Mouse (Mus musculus): ENCODE measurements around the gene Prok1.

The Prok1 gene

DNA sequence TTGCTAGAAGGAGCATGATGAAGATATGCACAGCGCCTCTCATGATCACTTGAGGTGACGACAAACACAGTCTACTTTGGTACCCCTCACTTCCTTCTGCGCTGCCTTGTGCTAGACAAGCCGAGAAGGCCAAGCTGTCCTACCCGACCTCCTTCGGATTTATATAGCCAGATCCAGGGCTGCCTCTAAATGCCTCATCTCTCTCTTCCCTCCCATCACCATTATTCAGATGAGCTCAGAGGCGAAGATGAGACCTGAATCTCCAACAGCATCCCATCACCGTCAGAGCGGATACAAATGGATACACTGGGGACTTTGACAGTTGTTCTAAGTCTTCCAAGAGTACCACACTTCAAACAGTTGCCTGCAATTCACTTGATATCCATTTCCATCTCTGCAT, at the start of gene Prok1:
Prok1 (minus strand) TSS at position 101 of the 400 bp plus-strand sequence.
- no peak for DNase-seq (ENCODE audit: low spot score in 2 of 2)

DNA sequence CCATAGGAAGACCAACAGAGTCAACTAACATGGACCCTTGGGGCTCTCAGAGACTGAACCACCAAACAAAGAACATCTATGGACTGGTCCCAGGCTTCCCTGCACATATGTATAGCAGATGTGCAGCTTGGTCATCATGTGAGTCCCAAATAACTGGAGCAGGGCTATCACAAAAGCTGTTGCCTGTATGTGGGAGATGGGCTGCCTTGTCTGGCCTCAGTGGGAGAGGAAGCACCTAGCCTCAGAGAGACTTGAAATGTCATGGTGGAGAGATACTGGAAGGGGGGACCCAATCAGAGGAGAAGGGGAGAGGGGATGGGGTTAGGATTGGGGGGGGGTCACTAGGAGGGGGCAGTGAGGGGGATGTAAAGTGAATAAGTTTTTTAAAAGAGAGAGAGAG, 47.8 kb upstream of the Prok1 start:
- no peak for DNase-seq (ENCODE audit: low spot score in 2 of 2)

DNA sequence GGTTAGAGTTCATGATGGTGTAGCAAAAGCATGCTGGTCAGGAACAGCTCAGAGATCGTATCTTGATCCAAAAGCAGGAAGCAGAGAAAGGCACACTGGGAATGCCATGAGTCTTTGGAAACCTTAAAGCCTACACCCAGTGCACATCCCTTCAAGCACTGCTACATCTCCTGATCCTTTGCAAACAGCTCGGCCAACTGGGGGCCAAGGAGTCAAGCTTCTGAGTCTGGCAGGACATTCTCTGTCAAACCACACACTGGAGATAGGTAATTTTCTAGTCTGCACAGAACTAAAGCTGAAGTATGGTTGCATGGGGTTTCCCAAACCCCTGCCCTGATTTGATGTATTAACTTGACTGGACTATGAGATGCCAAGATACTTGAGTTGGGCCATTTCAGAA, 46.6 kb upstream of the Prok1 start:
- no peak for DNase-seq (ENCODE audit: low spot score in 2 of 2)

DNA sequence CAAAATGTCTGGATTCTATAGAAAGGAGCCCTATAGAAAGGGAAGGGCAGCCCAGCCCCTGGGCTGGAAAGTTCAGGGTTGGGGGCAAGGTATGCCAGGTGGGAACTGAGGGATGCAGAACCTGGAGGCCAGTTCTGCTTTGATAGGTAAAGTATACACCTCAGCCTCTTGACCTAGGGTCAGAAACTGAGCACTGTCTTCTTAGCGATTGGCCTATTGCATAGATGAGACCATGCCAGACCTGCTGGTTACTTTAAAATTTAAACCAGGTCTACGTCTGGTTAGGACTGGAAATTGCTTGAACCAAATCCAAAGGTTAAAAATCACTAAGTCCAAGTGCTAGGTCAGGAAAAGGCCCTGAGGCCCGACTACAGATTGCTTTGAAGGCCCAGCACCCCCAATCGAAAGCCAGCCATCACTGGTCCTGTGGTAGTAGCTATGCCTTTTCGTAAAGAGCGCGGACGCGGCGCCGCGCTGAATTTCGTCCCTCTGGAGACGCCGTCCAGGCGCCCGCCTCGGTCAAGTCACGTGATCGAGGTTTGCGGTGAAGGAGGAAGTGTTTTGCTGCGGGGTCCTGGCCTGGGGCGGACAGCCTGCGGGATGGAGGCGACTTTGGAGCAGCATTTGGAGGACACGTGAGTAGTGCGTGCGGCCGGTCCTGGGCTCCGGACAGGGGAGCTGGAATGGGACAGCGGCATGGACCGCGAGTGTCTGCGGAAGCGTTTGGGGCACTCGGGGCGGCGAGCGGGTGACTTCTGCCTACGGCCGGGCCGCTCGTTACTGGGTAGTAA, 39.2 kb upstream of the Prok1 start, which contains the start of gene Lamtor5:
Lamtor5 (plus strand) TSS at position 380 of the 791 bp plus-strand sequence.
- peak; percentile 88 to 90 for DNase-seq (ENCODE audit: low spot score in 2 of 2)

DNA sequence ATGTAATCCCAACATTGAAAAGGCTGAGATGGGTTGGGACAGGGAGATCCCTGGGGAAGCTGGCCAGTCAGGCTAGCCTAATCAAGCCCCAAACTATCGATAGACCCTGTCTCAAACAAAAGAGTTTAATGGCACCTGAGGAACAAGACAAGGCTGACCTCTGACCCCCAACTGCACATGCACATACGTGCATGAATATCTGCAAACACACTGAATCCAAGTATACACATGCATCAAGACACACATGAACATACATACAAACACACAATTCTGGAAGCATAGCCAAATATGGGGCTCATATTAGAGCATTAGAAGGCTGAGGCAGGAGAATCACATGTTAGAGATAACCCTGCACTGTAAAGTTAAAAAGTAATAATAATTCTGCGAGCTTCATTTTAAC, 37.1 kb upstream of the Prok1 start:
- DNase-seq (ENCODE audit: low spot score in 2 of 2), result no peak

DNA sequence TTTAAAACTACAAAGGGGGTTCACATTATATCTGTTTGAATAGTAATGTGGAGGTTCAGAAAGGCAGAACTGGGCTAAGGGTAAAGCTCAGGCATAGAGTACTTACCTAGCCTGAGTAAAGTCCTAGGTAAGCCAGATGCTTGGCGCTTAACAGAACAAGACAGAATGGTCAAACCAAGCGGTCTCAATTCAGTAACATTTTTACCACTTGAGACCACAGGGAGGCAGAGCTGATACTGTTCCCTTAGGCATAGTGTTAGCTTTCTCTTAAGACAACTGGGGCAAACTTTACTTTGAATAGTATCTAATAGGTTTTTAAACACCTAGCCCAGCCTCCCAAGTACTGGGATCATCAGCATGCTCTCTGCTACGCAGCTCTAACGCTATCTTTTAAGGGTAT, 36.5 kb upstream of the Prok1 start:
- no peak for DNase-seq (ENCODE audit: low spot score in 2 of 2)

DNA sequence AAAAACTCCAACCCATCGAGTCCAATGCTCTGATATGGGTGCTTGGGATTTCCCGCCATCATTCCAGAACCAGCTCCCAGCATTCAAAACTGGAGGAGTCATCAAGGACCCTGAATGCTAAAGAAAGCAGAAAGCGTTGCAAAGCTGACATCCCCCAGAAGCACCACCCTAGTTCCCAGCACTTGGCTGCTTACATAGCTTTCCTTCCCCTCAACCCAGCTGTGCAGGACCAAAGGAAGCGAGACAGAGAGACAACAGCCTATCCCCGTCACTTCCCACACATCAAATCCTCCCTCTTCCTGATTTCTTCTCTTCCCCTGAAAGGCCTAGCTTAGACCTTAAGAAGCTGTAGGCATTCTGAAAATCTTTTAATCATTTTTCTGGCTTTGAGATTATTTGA, 35.8 kb upstream of the Prok1 start:
- no peak for DNase-seq (ENCODE audit: low spot score in 2 of 2)

DNA sequence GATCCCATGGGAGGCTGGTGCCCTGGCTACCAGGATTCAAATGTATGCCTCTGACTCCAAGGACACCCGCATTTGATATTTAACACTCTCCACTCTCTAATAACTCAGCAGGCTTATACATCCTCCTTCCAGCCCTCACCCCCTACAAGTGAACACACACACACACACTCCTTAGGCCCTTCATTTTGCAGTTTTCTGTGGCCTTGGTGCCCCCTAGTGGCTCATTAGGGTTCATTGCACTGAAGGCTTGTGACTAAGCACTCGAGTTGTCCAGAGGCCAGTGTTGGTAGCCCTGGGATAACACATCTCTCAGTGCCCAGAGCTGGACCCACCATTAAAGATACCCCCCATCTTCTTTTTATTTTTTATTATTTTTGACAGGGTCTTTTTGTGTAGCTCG, 34.3 kb upstream of the Prok1 start:
- peak; percentile 31 to 60 for DNase-seq (ENCODE audit: low spot score in 2 of 2)

DNA sequence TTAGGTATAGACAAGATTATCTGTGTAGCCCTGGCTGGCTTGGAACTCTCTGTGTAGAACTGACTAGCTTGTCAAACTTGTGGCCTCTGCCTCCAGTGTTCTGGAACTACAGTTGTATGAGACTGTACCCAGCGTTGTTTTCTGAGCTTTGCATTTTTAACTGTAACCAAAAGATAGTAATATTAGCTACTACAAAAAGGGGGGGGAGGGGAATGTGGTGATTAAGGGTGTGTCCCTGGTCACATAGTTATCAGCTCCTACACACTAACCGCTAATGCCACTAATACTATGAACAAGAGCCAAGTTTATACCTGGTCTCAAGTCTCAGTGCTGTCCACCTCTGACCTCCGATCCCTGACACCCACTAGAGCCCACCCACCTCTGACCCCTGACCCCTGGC, 32.9 kb upstream of the Prok1 start:
- DNase-seq (ENCODE audit: low spot score in 2 of 2), result no peak

DNA sequence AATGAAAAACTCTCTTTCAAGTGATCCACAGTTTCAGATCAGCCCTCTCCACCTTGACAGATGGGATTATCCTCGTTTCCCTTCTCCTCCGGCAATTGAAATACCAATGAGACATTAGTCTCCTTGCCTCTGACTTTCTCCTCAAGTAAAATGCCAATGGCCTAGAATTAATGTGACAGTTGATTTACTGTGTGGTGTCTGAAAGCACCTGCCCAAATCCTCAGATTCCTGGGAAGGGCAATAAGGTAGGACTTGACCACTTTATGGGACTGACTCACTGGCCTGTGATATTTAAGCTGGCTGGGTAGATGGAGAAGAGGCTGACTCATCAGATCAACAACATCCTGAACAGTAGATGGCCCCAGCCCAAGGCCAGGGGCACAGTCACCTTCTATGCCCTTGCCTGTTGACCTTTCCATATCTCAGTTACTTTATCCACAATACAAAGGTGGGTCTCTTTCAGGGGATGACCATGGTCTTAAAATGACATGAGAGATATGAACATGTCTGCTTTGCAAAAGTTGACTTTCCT, 27.4 kb upstream of the Prok1 start:
- DNase-seq (ENCODE audit: low spot score in 2 of 2), result no peak

DNA sequence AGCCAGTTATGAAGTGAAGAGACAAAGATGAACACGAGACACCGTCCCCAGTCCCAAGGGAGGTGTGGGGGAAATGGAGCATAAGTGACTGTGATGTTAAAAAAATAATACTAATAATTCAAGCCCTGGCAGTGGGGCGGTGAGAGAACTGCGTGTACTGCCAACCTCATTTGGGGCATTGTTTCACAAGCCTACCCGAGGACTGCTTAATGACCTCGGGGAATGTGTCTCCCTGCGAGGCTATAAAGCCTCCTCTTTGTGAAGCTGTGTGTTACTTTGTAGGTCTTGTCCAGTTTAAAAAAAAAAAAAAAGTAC, 22.3 kb upstream of the Prok1 start:
- peak in 1 of 2 experiments; percentile 56 for DNase-seq (ENCODE audit: low spot score in 2 of 2)

DNA sequence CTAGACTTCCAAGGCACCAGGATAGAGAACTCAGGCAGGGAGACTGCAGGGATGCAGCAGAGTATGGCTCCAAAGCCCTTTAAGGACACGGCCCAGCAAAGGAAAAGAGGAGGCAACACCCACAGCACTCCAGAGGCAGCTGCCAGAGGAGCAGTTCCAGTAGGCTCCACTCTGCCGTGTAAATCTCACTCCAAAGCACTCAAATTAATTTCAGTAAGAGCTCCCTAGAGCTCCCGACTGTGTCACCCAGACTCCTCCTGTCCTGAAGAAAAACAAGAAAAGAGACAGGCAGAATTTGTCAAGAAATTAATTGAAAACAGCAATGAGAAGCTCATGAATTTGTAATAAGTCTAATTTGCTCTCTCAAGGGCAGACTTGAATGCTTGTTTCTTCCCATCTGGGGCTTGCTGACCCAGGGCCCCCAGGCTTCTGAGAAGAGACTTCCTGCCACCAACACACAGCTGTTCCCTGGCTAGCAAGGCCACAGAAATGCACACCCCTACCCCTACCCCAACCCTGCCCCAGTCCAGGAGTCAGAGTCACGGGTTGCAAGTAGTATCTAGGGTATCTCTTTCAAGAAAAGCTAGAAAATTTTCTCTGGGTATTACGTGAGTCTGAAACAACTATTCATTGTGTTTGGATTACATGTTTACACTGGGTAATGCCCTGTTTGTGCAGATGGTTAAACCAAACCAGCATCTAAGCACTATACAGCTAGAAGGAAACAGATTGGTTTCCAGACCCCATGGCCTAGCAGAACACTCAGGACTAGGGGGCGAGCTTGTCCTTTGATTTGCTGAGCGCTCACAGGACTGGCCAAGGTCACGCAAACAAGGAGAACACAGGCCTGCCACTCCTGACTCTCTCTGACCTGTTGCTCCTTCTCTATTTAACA, 21.7 kb upstream of the Prok1 start:
- peak in 1 of 2 experiments; percentile 19 for DNase-seq (ENCODE audit: low spot score in 2 of 2)

DNA sequence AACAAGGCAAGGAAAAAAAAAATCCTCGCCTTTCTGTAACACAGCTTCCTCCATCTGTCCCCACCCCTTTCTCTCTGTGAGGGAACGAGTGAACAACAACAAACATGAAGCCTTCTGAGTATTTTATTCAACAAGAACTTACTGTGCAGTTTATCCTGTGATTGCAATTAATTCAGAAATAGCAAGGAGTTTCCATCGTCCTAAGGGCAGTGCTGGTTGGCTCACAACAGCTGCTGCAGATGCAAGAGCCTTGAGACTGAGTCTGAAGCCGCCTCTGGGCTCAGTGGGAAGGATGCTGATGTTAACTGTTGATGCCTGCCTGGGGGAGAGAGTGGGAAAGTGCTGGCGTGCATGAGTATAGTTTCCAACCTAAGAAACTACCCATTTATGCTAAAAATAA, 18.4 kb upstream of the Prok1 start:
- DNase-seq (ENCODE audit: low spot score in 2 of 2), result no peak

DNA sequence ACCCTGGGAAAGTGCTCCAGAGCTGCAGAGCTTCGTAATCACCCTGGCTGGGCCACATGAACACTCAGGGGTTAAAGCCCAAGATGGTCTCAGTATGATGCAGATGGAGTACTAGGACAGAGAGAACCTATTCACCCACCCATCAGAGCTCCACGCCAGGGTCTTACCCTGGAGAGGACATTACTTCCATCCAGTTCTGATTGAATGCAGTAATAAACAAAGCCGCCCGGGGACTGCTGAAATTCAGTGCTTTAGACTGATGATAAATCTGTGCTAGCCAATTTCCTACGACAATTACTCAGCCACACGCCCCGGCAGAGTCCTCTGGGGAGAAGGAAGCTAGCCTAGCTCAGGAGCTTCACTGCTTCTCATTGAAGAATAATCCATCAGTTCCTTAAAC, 17.2 kb upstream of the Prok1 start:
- DNase-seq (ENCODE audit: low spot score in 2 of 2), result no peak

DNA sequence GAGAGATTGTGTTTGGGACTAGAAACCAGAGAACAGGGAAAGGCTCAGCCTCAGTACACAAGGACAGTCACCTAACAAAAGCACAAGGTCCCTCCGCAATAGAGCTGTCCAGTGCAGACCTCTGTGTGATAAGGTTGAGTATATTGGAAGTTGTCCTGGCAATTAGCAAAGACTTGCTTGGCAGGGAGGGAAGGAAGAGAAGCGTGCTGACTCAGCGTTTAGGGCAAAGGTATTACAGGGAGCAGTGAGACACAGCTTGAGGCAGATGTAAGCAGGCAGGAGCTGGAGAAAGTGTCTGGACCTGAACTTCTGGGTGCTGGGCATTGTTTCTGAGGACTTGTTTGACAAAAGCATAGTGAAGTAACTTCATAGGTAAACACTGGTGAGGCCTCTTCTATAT, 16.5 kb upstream of the Prok1 start:
- DNase-seq (ENCODE audit: low spot score in 2 of 2), result no peak

DNA sequence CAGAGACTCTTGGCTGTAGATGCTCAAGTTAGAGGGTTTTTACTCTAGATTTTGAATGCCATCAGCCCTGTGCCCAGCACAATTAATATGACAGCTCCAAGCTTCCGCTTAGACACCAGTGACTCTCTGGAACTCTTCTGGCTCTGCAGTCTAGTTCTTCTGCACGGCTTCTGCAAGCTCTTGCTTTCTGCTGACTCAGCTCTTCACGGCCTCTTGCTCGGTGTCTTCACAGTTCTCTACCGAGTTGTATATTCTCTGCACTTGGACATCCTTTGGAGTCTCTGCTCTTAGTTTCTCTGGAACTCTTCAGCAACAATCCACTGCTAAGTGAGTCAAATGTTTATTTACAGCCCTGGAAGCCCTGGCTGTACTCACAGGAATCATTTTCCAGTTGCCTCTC, 14.4 kb upstream of the Prok1 start:
- DNase-seq (ENCODE audit: low spot score in 2 of 2), result no peak

DNA sequence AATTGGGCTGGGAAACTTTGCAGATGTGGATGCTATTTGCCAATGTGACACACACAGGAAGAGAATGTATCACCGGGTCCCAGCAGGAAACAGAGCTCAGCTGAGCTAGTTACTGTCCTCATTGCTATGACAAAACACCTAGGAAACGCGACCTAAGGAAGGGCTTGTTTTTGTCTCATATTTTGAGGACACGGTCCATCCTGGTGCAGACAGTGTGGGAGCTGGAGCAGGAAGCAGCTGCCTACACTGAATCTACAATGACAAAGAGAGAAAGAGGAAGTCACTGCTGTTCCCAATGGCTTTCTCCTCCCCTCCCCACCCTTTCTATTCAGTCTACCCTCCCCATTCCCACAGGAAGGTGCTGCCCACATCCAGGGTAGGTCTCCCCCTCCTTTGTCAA, 12.5 kb upstream of the Prok1 start:
- no peak for DNase-seq (ENCODE audit: low spot score in 2 of 2)

DNA sequence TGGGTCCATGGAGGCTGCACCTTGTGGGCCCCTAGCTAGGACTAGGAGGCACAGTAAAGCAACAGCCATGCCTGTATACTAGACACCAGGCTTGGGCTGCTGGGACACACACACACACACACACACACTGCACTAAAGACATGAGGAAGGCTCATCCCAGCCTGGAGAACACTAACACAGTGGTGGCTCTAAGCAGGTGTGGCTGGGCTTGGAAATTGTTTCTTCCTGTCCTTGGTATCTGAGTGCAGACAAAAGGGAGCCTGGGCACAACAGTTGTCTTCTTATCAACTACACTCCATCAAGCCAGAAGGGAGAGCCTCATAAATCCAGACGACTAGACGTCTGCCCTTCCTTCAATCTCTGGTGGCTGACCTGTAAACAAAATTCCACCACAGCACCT, 10.8 kb upstream of the Prok1 start:
- DNase-seq (ENCODE audit: low spot score in 2 of 2), result no peak

DNA sequence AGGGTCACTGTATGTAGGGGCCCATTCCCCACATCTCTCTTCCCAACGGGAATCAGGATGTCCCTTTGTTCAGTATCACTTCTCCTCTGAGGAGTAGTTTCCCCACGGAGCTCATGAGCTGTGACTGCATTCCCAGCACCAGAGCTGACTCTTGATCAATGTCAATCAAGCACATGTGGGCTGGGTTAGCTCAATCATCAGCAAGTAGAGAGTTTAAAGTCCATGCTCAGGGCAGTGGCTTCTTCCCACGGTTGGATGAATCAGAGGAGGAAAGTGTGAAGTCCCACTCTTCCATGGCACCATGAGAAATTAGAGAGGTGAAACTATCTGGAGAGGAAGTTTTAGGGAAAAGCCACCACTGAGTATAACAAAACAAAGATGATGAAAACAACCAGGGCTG, 9.5 kb upstream of the Prok1 start:
- no peak for DNase-seq (ENCODE audit: low spot score in 2 of 2)

DNA sequence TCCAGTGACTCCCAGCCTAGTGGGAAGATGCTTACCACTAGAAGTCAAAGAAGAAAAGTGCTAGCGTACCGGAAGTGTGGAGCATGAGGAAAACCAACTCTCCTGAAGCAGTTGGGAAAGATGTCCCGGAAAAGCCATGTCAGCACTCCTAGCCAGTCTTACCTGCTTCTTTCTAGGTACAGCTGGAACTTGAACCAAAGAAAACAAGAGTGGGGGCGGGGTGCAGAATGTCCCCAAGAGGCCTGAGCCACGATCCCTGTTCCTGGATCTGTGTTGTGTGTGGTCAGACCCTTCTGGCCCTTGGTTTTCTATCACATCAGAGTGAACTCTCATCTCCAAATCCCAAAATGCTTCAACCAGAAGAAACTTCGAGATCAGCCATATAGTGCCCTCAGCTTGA, 7.4 kb upstream of the Prok1 start:
- no peak for DNase-seq (ENCODE audit: low spot score in 2 of 2)

DNA sequence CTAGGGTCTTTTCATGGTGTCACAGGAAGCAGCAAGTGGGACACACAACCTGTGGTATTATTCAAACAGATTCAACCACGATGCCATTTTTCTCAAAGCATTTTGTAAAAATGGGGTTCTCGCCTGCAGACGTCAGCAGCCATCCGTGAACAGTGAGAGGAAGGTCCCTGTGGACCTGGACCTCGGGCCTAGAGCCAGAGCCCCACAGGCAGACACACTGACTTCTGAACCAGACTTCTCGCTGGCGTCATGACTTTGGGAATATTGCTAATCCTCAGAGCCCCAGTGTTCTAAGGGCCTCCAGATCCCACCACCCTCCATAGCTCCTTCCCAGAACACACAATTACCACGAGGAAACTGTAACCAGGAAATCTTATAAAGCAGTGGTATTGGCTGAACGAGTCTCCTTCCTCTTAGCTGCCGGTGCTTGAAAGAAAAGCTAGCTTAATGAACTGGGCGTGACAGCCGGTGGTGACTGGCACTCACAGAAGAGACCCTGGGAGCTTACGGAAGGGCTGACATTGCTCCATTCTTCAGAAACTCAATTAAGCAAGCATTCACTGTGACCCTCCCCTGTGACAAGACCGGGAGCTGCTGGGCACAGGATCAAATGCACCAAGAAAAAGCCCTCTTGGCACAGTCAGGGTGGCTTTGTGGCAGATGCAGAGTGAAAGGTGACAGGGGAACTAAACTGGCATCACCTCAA, 2.0 kb upstream of the Prok1 start:
- no peak for DNase-seq (ENCODE audit: low spot score in 2 of 2)

DNA sequence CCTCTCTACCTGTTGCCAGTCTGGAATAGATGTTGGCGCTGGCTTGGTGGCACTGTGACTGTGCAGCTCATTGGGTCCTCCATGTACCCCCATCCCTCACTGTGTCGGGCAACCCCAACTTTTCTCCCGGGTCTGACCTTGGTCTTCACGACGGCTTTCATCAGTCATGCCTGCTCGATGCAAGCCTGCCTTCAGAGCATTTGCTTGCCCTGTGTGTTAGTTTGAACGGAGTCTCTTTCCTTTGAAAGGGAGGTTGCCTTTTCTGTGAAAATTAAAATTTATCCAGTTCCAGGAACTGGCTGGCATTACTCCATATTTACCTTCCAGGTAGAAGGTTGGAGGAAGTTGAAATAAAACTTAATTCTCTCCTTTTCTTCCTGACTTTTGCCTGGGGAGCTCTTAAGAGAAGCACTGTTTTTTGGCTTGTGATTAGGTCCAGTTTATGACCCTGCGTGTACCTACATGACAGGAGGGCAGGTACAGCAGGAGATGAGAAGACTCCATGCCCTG, 981 bp downstream of the Prok1 start:
- DNase-seq (ENCODE audit: low spot score in 2 of 2), result no peak
